Mouse (Mus musculus) cortical plate, adult 2 months (tissue): ENCODE data around the gene Map3k10.

Experiments used
- CTCF ChIP-seq: fragments of 200-500 bp; IDR thresholded peaks from 2 replicates; pipeline ENCODE4 v1.5.1; 2011; ENCODE audit warnings: mild to moderate bottlenecking, control low read depth, low read length; ENCODE audit not compliant: insufficient read depth; ENCODE audit errors: extremely low read depth
- POLR2A ChIP-seq: fragments of 200-500 bp; IDR thresholded peaks from 2 replicates; pipeline ENCODE4 v1.6.1; 2011; ENCODE audit warnings: mild to moderate bottlenecking, low read length, control low read depth; ENCODE audit not compliant: insufficient read depth; ENCODE audit errors: extremely low read depth

GRCm38 (mm10) chr7:27656600-27656999, 17.8 kb downstream of the Map3k10 start:
- no peak for TF ChIP-seq CTCF
- no peak for TF ChIP-seq POLR2A
